9 mouse cellular contexts compared by ENCODE assay signal in the genomic region with DNA sequence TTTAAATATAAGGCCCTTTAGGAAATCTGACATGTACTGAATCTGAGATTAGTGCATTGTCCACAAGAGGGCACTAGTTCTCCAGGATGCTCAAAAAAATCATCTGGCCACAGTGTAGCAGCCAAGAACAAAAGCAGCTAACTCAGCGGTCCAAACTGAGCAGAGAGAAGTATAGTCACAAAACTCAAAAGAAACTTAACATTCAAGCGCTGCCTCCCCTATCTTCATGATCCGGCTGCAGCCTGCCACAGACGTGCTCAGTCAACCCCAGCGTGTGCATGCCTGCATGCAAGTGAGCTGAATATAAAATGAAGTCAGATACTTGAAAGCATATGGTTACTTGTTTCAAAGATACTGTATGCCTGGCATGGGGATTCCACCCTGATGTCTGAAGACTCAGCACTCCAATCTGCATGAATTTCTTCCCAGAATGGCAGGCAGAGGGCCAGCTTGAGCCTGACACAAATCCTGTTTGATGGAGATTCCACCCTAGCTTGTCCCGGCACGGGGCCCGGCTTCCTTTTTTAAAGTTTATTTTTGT. TPM values are rescaled to one million over a fixed set of nuclear protein-coding genes. Genes with fewer than 3 reads are reported as not detected.
DNase-seq lines count a peak whose midpoint lies in the region; ATAC-seq lines count a peak whose summit lies in the region.
"Had no signal": no experiment of that assay in that cellular context is flagged by ENCODE, and none has a peak within 500 bp of the region (broad histone marks: within the 10 kb centered on the region; RNA-seq: fewer than 3 reads in every experiment).

No protein-coding gene starts in this region.

- WGBS in stomach, embryonic 14.5 days = 18% methylated on average over 8 of the region's 8 CpGs

- peak overlapping the region; percentile 35; the same call in 1 of the 2 replicates for H3K27ac ChIP-seq in stomach, embryonic 14.5 days (ENCODE audit: low read length)

- H3K4me1 ChIP-seq in stomach, embryonic 14.5 days (ENCODE audit: control insufficient read depth, insufficient read depth, low read length) = 0 out of 2 replicates have a peak, but pooled peaks cover 6% of the 10 kb centered on the region

- no peaks in the 10 kb centered on the region for H3K27me3 ChIP-seq in stomach, embryonic 14.5 days (ENCODE audit: control insufficient read depth, insufficient read depth, low read length)

- intact Hi-C loops in left cerebral cortex, postnatal 25 days (cut with DNase I) = loop anchor here (2.0 to 10.0 kb wide), 3 partner anchors 228 to 400 kb away; no protein-coding TSS in a partner anchor

- H3K4me3 ChIP-seq in stomach, embryonic 14.5 days (ENCODE audit: low read depth, low read length) = no peak overlapping the region
- H3K4me3 ChIP-seq: erythroblast, embryonic 14.5 days had no signal

- 0 out of 2 replicates have a peak overlapping the region, but pooled peaks have one; percentile 20 for H3K4me2 ChIP-seq in stomach, embryonic 14.5 days (replicated peaks; ENCODE audit: low read depth, low read length)

- peak; percentile 72 for ATAC-seq in inflammation-experienced regulatory T-cells, adult 6 months
- peak; percentile 66 for ATAC-seq in megakaryocyte-erythroid progenitor cell, adult 5-6 weeks (replicated peaks; ENCODE audit: low FRiP score, low TSS enrichment, poor library complexity, severe bottlenecking)
- peak; percentile 66; the same call in 1 of the 2 replicates for ATAC-seq in stomach, embryonic 14.5 days (ENCODE audit: insufficient number of reproducible peaks, insufficient read depth, low FRiP score, low read depth)

- DNase-seq in urinary bladder, postnatal 25 days (ENCODE audit: low spot score) = peak; percentile 43
- DNase-seq in urinary bladder, adult 2 months (ENCODE audit: low spot score) = no peak
- DNase-seq in cerebellum, postnatal 25 days = peak; percentile 47 to 62
- peak; percentile 37 for DNase-seq in gastrocnemius, postnatal 10 days
- DNase-seq in left cerebral cortex, postnatal 25 days (ENCODE audit: low spot score in 2 of 2) = peak; percentile 76 to 86

- no peak overlapping the region for H3K9ac ChIP-seq in stomach, embryonic 14.5 days (replicated peaks; ENCODE audit: low read depth, low read length)

- no peaks in the 10 kb centered on the region for H3K36me3 ChIP-seq in stomach, embryonic 14.5 days (ENCODE audit: control insufficient read depth, insufficient read depth, low read length)

- no peaks in the 10 kb centered on the region for H3K9me3 ChIP-seq in stomach, embryonic 14.5 days (ENCODE audit: control insufficient read depth, low read depth, low read length)

RNA-seq across cellular contexts. Expression of a gene that starts 8.0 kb away (rescaled TPM):
- polyA plus RNA-seq in urinary bladder, adult 2 months (2012; rRNA removed) = 6.6 and 8.9 TPM in 2 replicates
- 10 to 100 TPM in 1 of 2 experiments, 1 to 10 TPM in 1; 8.6 to 11.9 TPM for total RNA-seq in gastrocnemius, postnatal 10 days (2021)
- 1 to 10 TPM; 3.1 to 5.0 (median 4.8) TPM for polyA plus RNA-seq in inflammation-experienced regulatory T-cells, adult 6 months (2017; shearing (Covaris generic))
- total RNA-seq in left cerebral cortex, postnatal 25 days (2021) = 100 to 1,000 TPM; 239 to 257 TPM
- 9.3 and 12.1 TPM in 2 replicates for total RNA-seq in megakaryocyte-erythroid progenitor cell, adult 5-6 weeks (2014; fragmentation: Nextera tagmentation)
- 4.9 and 6.1 TPM in 2 replicates for total RNA-seq in megakaryocyte-erythroid progenitor cell, adult 5-6 weeks (2017)
- 37.1 and 38.0 TPM in 2 replicates for polyA plus RNA-seq in stomach, embryonic 14.5 days (2014; fragmentation: Nextera tagmentation; extraction: Ambion mirVana)

Comparison
In these comparisons a context has a peak if more than half of its experiments do, and no peak if none do; other contexts are left out.
1. RNA of a gene that starts 8.0 kb away (total RNA-seq): 239 to 257 TPM in left cerebral cortex, postnatal 25 days; 8.6 to 11.9 TPM in gastrocnemius, postnatal 10 days and 4.9 to 12.1 TPM in megakaryocyte-erythroid progenitor cell, adult 5-6 weeks; every median in the first group is over 10 times any median in the second.
2. Peak in every context shown above with its lines, with median percentiles within 50 percentile points of each other: ATAC-seq.